Mouse (Mus musculus): ENCODE measurements around the gene Gm10770. TPM values are rescaled to one million over a fixed set of nuclear protein-coding genes. Genes with fewer than 3 reads are reported as not detected.
"Not testable (repeated sequence)": the region's sequence is repeated elsewhere in the genome, so short reads cannot be mapped to it uniquely, and the experiment has no call there.

Gm10770 gene
- polyA plus RNA-seq, 1 experiment: not detected

DNA sequence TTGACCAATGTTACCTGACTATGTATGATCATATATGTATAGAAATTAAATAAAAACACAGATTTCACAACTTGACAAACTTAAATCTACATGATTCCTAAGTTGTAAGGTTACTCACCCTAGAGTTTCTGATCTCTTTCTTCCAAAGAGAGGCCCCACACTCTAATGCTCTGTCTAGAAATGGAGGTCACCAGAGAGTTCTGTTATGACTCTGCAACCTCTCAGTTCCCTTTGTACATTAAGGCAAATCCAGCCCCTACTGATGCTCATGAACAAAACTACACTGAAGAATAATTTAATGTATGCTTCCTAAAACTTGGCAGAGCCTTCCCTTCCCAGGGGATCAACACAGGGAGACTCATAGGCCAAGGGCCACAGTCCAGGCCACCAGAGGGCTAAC lies 12.8 kb downstream of the Gm10770 start:
- Histone ChIP-seq H3K9ac (ENCODE audit: low read depth, poor library complexity, severe bottlenecking) (no peak overlapping the region), H3K36me3 (ENCODE audit: control insufficient read depth, insufficient read depth, low read length, poor library complexity, severe bottlenecking) (no peaks in the 10 kb centered on the region), H3K27me3 (ENCODE audit: control insufficient read depth, insufficient read depth, low read length, poor library complexity, severe bottlenecking) (no peaks in the 10 kb centered on the region), H3K9me3 (replicated peaks; ENCODE audit: control insufficient read depth, insufficient read depth, low read length, poor library complexity, severe bottlenecking) (no peaks in the 10 kb centered on the region), H3K27ac (ENCODE audit: insufficient read depth, low read length) (no peak overlapping the region), H3K4me3 (ENCODE audit: low read depth, low read length) (no peak overlapping the region), H3K4me1 (ENCODE audit: control insufficient read depth, insufficient read depth, low read length) (no peaks in the 10 kb centered on the region)
- TF ChIP-seq POLR2A (IDR thresholded peaks at IDR 0.05; ENCODE audit: insufficient read depth, low read length) (no peak), EP300 (IDR thresholded peaks at IDR 0.05; ENCODE audit: insufficient read depth, low read depth, low read length) (no peak), CTCF (IDR thresholded peaks at IDR 0.05; ENCODE audit: low read depth, low read length) (no peak)

DNA sequence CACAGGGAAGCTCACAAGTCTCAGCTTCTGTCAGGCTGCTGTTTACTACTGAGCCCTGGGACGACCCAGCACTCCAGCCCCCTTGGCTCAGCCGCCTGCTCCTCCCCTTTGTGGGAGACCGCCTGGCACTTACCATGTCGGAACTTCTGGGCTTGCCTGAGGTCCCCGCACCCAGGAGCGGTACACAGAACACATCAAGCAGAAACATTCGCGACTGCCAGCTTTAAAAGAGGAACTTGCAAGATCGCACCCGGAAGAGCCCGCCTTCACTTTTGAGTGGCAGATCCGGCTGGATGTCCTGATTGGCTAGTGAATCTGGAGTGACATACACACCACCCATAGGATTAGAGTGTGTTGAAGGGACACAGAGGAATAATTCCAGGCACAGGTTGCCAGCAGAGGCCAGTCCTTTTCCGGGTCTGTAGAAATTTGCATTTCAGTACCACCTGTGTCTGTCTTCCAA lies 43.0 kb downstream of the Gm10770 start, which contains the start of gene Zfp120:
Gene Zfp120, minus strand, starts transcription at position 274 of the 463 bp plus-strand sequence.
- Histone ChIP-seq H3K4me3 (ENCODE audit: low read depth, low read length) (peak within 1 kb of the TSS; percentile 97), H3K36me3 (ENCODE audit: control insufficient read depth, insufficient read depth, low read length, poor library complexity, severe bottlenecking) (no peaks in the 10 kb centered on the region), H3K9ac (ENCODE audit: low read depth, poor library complexity, severe bottlenecking) (peak within 1 kb of the TSS; percentile 66), H3K27ac (ENCODE audit: insufficient read depth, low read length) (no peak within 1 kb of the TSS), H3K27me3 (ENCODE audit: control insufficient read depth, insufficient read depth, low read length, poor library complexity, severe bottlenecking) (no peaks in the 10 kb centered on the region), H3K4me1 (ENCODE audit: control insufficient read depth, insufficient read depth, low read length) (peaks cover 1% of the 10 kb centered on the region), H3K9me3 (replicated peaks; ENCODE audit: control insufficient read depth, insufficient read depth, low read length, poor library complexity, severe bottlenecking) (no peaks in the 10 kb centered on the region)
- TF ChIP-seq EP300 (IDR thresholded peaks at IDR 0.05; ENCODE audit: insufficient read depth, low read depth, low read length): no peak
- no peak for TF ChIP-seq POLR2A (IDR thresholded peaks at IDR 0.05; ENCODE audit: insufficient read depth, low read length)
- no peak for TF ChIP-seq CTCF (IDR thresholded peaks at IDR 0.05; ENCODE audit: low read depth, low read length)

DNA sequence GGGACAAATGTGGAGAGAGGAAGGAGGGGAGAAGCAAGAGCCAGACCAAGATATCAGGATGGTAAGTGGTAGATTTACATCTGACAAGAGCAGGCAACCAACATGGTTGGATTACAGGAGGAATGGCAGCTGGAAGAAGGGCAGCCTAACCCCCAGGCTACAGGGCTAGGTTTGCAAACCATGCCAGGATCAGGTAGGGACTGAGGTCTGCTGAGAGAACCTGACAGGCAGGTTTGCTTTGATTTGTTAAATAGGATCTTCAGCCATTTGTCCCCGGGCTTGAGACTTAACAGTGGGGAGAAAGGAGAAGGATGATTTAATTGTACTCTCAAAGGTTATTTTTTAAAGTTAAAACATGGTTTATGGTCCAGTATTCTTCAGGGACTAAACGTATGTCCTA lies 46.7 kb downstream of the Gm10770 start:
- Histone ChIP-seq H3K4me3 (ENCODE audit: low read depth, low read length) (no peak overlapping the region), H3K27ac (ENCODE audit: insufficient read depth, low read length) (no peak overlapping the region), H3K36me3 (ENCODE audit: control insufficient read depth, insufficient read depth, low read length, poor library complexity, severe bottlenecking) (no peaks in the 10 kb centered on the region)

DNA sequence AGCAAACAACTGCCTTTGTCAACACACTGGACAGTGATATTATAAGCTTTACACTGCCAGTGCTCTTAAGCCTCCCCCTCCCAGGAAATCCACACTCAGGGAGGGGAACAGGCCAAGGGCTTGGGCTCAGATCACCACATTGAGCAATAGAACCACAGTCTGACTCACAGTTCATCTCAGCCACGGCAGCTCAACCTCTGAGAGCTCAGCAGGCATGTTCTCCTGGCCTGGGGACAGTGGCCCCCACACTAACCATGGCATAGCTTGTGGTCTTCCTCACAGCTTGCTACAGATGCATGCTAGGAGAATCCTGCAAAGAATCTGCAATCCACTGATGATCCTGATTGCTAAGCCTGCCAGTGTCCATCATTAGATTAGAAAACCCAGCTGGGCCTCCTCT lies 47.5 kb downstream of the Gm10770 start:
- H3K4me3 ChIP-seq (ENCODE audit: low read depth, low read length); H3K36me3 ChIP-seq (ENCODE audit: control insufficient read depth, insufficient read depth, low read length, poor library complexity, severe bottlenecking); H3K9me3 ChIP-seq (replicated peaks; ENCODE audit: control insufficient read depth, insufficient read depth, low read length, poor library complexity, severe bottlenecking); H3K27ac ChIP-seq (ENCODE audit: insufficient read depth, low read length); H3K27me3 ChIP-seq (ENCODE audit: control insufficient read depth, insufficient read depth, low read length, poor library complexity, severe bottlenecking); H3K4me1 ChIP-seq (ENCODE audit: control insufficient read depth, insufficient read depth, low read length); H3K9ac ChIP-seq (ENCODE audit: low read depth, poor library complexity, severe bottlenecking): not testable (repeated sequence)

More for the DNA sequence above, 46.7 kb downstream of the Gm10770 start:
- Histone ChIP-seq H3K9me3 (replicated peaks; ENCODE audit: control insufficient read depth, insufficient read depth, low read length, poor library complexity, severe bottlenecking) (no peaks in the 10 kb centered on the region), H3K4me1 (ENCODE audit: control insufficient read depth, insufficient read depth, low read length) (peaks cover 1% of the 10 kb centered on the region), H3K27me3 (ENCODE audit: control insufficient read depth, insufficient read depth, low read length, poor library complexity, severe bottlenecking) (no peaks in the 10 kb centered on the region), H3K9ac (ENCODE audit: low read depth, poor library complexity, severe bottlenecking) (no peak overlapping the region)
- TF ChIP-seq EP300 (IDR thresholded peaks at IDR 0.05; ENCODE audit: insufficient read depth, low read depth, low read length) (0 out of 2 replicates have a peak, but pooled peaks have one; percentile 18), CTCF (IDR thresholded peaks at IDR 0.05; ENCODE audit: low read depth, low read length) (no peak), POLR2A (IDR thresholded peaks at IDR 0.05; ENCODE audit: insufficient read depth, low read length) (no peak)

Other genes starting within 250 kb of the Gm10770 start
- 7.7 and 8.4 TPM in 2 replicates for gene Zfp120, start 43.0 kb downstream of the Gm10770 start, polyA plus RNA-seq (2011; ENCODE audit: insufficient read depth, insufficient read length, low read depth, missing spikeins)
- 14.2 and 16.1 TPM in 2 replicates for gene Gm14139, start 2.1 kb upstream of the Gm10770 start, polyA plus RNA-seq (2011; ENCODE audit: insufficient read depth, insufficient read length, low read depth, missing spikeins)
- gene Zfp937, start 38.4 kb upstream of the Gm10770 start, polyA plus RNA-seq (2011; ENCODE audit: insufficient read depth, insufficient read length, low read depth, missing spikeins): 7.5 and 10.0 TPM in 2 replicates
- 17.5 and 20.9 TPM in 2 replicates for gene Gm21994, start 75.9 kb upstream of the Gm10770 start, polyA plus RNA-seq (2011; ENCODE audit: insufficient read depth, insufficient read length, low read depth, missing spikeins)
- 13.8 and 14.8 TPM in 2 replicates for gene Gm14124, start 77.8 kb upstream of the Gm10770 start, polyA plus RNA-seq (2011; ENCODE audit: insufficient read depth, insufficient read length, low read depth, missing spikeins)
- gene Gm10130, start 144.0 kb upstream of the Gm10770 start, polyA plus RNA-seq (2011; ENCODE audit: insufficient read depth, insufficient read length, low read depth, missing spikeins): 10.3 and 13.5 TPM in 2 replicates
- gene 3300002I08Rik, start 183.1 kb upstream of the Gm10770 start, polyA plus RNA-seq (2011; ENCODE audit: insufficient read depth, insufficient read length, low read depth, missing spikeins): 7.8 and 9.0 TPM in 2 replicates

Measured in ES-Bruce4 (cell line).